Mouse (Mus musculus): Measurements from ENCODE around the gene Ndfip2. TPM values are rescaled to one million over a fixed set of nuclear protein-coding genes. Genes with fewer than 3 reads are reported as not detected.

Ndfip2 gene
- 68.8 TPM for polyA plus RNA-seq (2017; shearing (Covaris generic))

DNA sequence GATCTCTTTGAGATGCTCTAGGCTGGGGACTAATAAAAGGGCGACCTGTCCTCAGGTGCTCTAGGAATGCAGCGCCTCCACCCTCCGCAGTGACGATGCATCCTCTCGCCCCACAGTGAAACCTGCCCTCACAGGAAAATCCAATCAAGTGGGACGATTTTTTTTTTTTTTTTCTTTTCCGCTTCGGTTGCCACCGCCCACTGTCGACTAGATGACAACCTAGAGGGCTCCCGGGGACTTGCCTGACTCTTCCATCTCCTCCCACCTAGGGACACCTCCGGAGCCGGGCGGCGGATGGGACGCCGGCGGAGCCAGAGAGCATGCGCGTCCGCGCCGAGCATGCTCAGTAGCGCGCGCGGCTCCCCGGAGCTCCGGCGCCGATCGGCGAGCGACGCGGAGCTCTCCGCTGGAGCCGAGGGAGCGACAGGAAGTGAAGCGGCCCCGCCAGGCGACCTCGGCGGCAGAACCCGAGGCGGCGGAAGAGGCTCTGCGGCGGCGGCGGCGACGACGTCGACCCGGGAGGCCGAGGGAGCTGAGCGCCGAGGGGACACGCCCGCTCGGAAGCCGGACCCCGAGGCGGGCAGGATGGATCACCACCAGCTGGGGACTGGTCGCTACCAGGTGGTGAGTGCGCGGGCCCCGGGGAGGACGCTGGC lies at the start of gene Ndfip2:
Ndfip2 (plus strand) TSS at position 195 of the 656 bp plus-strand sequence.

Other genes with a start within 250 kb of the Ndfip2 start
- gene Rbm26, start 81.2 kb upstream of the Ndfip2 start, polyA plus RNA-seq (2017; shearing (Covaris generic)), result 20.6 TPM